Mouse (Mus musculus): ENCODE measurements at regions not wholly inside any gene's neighbourhood (a gene's known extent, or its start where the extent isn't known, plus 50 kb on each side); places are given as distances from the start of the nearest gene placed in this dataset.

DNA sequence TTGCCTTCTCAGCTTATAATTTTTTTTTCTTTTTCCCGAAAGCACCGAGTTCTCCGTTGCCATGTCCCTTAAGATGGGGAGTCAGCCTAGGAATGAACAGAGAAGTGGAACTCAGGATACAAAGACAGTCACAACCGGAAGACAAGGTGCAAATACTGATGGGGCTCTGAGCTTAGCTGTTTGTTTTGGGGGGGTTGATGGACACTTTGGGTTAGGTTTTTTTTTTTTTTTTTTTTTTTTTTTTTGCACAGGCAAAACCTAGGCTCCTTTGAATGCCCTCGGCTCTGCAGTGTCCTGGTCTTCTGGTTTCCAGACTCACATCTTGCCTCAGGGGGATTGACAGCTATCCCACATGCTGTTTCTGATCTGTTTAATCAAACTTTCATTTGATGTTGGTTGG lies 218.0 kb downstream of the Pten start:
- TF ChIP-seq ZNF384 (IDR thresholded peaks at IDR 0.05; ENCODE audit: low read depth, low read length), result peak; percentile 66
- no peak for TF ChIP-seq ZC3H11A (IDR thresholded peaks at IDR 0.05; ENCODE audit: borderline replicate concordance, low read depth, low read length)
- no peak for TF ChIP-seq MAFK (IDR thresholded peaks at IDR 0.05; ENCODE audit: insufficient read depth, low read depth, low read length)

Measured in ES-E14 (cell line).